Mouse (Mus musculus) myocyte (in vitro differentiated cells): ENCODE results near the gene Zfp956.

Source experiments
- E2F4 ChIP-seq: IDR thresholded peaks from one replicate; pipeline ENCODE4 v1.6.1; 2011; ENCODE audit warnings: mild to moderate bottlenecking, control low read depth, moderate library complexity; ENCODE audit not compliant: insufficient read depth
- MAX ChIP-seq: IDR thresholded peaks from one replicate; pipeline ENCODE4 v1.6.1; 2011; ENCODE audit warnings: low read depth, mild to moderate bottlenecking, control low read depth
- MYOG ChIP-seq, 3 experiments: IDR thresholded peaks; one replicate each; pipeline ENCODE4 v1.6.1; 2011; ENCODE audit warnings: control low read depth in 2 of 3, low read depth in 2 of 3, mild to moderate bottlenecking in 2 of 3; ENCODE audit not compliant: insufficient read length in 2 of 3, control insufficient read depth in 1 of 3, insufficient read depth in 1 of 3
- POLR2A ChIP-seq: IDR thresholded peaks from one replicate; pipeline ENCODE4 v1.6.1; 2011; ENCODE audit warnings: low read depth, mild to moderate bottlenecking, control low read depth, moderate library complexity; ENCODE audit not compliant: insufficient read length
- TCF12 ChIP-seq: IDR thresholded peaks from one replicate; pipeline ENCODE4 v1.6.1; 2011; ENCODE audit warnings: mild to moderate bottlenecking, control low read depth; ENCODE audit not compliant: poor library complexity, insufficient read depth, severe bottlenecking
- USF1 ChIP-seq: IDR thresholded peaks from one replicate; pipeline ENCODE4 v1.6.1; 2011; ENCODE audit warnings: low read depth, mild to moderate bottlenecking, control low read depth, moderate library complexity

- TF ChIP-seq POLR2A (no peak), TCF12 (no peak), E2F4 (no peak), MYOG (IDR thresholded peaks at IDR 0.05; ENCODE audit: control insufficient read depth in 1 of 3, insufficient read depth in 1 of 3, insufficient read length in 2 of 3, low read depth in 2 of 3) (no peak), USF1 (no peak), MAX (no peak)
Measured at GRCm38 (mm10) chr6:47906326-47906725, 46.9 kb upstream of the Zfp956 start.
